Mouse (Mus musculus) layer of hippocampus, adult 9-11 months (tissue): ENCODE data around the gene Dqx1.

ENCODE experiments used
- DNase-seq: peaks from one replicate; pipeline ENCODE4 v3.0.0; 2022

Dqx1 gene

DNA sequence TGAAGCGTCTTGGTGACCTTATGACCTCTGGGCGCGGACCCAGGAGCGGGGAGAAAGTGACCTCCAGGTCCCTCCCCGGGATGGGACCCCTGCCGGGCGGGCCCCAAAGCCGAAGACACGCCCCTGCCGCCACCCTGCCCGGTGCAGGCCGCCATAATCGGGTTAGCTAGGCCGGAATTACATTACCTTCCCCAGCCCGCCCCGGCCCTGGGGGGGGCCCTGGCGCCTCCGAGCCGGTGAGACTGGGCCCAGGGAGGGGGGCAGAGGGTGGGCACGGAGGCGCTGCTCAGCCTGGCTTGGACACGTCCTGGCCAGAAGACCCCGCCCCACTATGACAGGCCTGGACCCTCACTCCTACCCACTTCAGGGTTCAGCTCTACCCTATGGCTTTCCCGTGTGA, 13.6 kb downstream of the Dqx1 start:
- DNase-seq: no peak

GRCm38 (mm10) chr6:83074979-83075378, 17.3 kb downstream of the Dqx1 start:
- no peak for DNase-seq

DNA sequence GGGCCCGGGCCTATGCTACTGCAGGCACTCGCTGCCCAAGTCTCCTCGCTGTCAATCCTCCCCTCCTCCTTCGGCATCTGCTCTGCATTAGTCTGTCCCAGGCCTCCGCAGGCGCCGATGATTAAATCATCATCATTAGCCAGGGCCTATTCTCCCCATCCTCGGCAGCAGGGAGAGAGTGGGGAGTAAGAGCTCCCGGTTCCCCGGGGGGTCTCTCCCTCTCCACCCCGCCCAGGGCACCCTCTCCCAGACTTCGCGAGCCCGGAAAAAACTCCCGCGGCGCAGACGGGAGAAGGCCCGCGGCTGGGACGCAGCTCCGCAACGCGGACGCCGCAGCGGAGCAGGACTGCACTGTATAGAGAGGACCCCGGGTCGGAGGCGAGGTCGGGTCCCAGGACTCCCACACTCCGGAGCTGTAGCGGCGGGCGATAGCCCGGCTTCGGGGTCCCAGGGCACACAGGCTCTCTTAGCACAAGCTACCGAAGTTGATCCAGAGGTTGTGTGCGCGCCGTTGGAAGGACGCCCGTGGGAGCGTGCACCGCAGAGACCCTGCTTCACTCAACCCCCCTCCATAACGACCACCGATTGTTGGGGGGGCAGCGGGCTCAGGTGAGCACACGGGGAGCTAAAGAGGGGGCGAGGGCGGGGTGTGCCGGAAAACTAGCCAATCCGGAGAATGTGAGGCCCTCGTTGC, 20.1 kb downstream of the Dqx1 start, which contains the start of gene Pcgf1:
Gene Pcgf1 (plus strand): TSS at position 240 of the 694 bp plus-strand sequence.
- peak; percentile 67 for DNase-seq

DNA sequence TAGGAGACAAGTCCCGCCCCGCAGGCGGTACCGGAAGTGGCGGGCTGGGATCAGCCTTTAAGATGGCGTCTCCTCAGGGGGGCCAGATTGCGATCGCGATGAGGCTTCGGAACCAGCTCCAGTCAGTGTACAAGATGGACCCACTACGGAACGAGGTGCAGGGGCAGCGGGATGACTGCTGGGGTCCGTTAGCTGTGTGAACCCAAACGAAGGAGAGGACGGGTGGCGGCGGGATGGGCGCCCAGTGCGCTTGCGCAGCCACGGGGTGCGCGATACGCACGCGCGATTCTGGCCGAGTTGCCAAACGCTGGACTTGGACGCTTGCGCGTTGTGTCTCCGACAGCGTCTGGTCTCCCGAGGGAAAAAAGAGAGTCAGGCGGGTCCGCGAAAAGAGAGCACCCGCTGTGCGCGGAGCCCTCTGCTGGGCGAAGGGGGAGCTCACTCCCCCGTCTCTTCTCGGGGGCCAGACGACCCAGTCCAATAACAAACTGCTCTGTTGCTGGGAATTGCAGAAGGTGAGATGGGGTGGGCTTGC, 20.7 kb downstream of the Dqx1 start:
- DNase-seq: peak; percentile 98

DNA sequence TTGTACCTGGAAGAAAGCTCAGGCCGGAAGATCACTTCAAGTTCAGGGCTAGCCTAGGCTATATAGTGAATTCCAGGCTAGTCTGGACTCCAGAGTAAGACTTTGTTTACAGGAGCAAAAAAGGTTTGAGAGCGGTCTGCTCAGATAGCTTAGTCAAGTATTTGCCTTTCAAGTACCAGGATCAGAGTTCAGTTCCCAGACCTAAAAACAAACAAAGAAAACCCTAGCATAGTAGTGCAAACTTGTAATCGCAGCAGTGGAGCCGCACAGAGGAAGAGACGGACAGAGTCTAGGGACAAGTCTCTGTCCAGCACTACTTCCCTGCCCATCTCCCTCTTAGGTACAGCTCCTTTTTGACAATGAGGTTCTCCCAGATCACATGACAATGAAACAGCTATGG, 22.6 kb downstream of the Dqx1 start:
- no peak for DNase-seq

DNA sequence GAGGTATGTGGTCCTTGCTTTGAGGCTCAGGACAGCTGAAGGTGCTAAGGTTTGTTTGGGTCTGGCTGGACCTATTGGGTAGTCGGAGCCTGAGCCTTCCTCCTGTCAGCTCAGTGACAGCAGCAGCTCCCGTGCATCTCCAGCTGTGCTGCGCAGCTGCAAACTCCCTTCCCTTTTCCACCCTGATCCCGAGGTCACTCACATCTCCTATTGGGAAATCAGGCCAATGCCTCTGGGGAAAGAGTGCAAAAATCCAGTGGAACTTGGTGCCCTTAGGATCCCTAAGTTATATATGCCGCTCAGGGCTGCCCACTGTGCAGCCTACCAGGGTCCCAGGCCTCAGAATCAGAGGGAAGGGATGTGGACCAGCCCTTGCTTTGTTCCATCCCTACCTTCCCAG, 25.9 kb downstream of the Dqx1 start:
- DNase-seq: no peak

- no peak for DNase-seq
Observed at GRCm38 (mm10) chr6:83084477-83084876, 26.8 kb downstream of the Dqx1 start.

GRCm38 (mm10) chr6:83086121-83087035, 28.7 kb downstream of the Dqx1 start, which contains the start of gene Lbx2:
Gene Lbx2 (plus strand): TSS chr6:83086367.
- no peak for DNase-seq

DNA sequence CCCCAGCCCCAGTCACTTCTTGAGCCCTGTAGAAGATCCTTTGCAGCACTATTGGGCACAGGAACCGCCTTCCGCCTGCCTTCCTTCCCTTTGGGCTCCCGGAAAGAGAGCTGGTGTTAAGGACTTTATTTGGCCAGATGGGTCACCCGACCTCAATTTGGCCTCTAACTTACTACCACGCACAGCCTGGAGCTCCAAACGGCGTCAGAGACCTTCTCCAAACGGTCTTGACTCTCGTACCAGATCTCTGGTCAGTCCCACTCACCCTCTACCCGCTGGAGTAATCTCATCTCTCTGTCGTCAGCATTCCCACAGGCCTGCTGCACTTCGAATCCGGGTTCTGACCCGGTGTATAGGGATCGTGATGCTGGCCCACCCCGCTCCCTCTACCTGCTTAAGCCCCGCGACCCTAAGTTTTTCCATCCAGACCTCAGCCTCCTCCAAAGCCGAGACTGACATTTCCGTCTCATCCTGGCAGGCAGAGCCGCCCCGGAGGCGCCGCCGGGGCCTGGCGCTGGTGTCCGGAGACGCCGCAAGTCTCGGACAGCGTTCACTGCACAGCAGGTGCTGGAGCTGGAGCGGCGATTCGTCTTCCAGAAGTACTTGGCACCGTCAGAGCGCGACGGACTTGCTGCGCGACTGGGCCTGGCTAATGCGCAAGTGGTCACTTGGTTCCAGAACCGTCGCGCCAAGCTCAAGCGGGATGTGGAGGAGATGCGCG, 29.7 kb downstream of the Dqx1 start:
- DNase-seq: no peak

DNA sequence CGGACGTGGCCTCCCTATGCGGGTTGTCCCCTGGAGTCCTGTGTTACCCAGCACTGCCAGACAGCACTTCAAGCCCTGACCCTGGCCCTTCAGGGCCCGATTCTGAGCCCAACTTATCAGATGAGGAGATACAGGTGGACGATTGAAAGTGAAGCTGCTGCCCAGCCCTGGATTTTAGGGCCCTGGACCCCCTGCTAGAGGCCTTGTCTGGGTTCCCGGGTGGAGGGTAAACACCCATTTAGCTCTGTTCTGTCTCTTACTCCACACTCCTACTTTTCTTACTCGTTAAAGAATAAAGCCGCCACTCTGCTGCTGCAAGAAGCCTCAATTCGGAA, 30.2 kb downstream of the Dqx1 start:
- DNase-seq: no peak

GRCm38 (mm10) chr6:83092416-83093127, 34.9 kb downstream of the Dqx1 start:
- no peak for DNase-seq

- no peak for DNase-seq
Observed at GRCm38 (mm10) chr6:83095968-83096367, 38.3 kb downstream of the Dqx1 start.

DNA sequence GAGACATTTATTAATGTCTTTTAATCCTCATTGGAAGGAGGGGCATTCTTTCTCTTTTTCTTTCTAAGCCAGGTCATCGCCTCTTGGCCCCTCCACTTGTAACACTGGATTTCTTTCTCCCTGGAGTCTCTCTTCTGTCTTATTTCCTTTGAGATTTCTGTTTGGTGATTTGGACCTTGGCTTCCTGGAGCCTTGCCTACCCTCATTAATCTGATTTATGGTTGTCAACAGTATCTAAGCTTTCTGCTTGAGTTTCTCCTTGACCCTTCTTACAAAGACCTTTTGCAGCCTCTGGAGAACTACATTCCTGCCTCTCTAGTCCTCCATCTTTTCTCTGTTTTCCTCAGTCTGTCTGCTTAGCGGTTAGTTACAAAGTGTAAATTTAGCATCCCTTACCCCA, 40.8 kb downstream of the Dqx1 start:
- no peak for DNase-seq

- peak; percentile 93 for DNase-seq
Observed at GRCm38 (mm10) chr6:83101316-83101687, 43.7 kb downstream of the Dqx1 start, which contains the start of the genes Ccdc142 and Gm42688. Gene Ccdc142 (plus strand): TSS chr6:83101601. Gene Gm42688 (plus strand): TSS chr6:83101617.

DNA sequence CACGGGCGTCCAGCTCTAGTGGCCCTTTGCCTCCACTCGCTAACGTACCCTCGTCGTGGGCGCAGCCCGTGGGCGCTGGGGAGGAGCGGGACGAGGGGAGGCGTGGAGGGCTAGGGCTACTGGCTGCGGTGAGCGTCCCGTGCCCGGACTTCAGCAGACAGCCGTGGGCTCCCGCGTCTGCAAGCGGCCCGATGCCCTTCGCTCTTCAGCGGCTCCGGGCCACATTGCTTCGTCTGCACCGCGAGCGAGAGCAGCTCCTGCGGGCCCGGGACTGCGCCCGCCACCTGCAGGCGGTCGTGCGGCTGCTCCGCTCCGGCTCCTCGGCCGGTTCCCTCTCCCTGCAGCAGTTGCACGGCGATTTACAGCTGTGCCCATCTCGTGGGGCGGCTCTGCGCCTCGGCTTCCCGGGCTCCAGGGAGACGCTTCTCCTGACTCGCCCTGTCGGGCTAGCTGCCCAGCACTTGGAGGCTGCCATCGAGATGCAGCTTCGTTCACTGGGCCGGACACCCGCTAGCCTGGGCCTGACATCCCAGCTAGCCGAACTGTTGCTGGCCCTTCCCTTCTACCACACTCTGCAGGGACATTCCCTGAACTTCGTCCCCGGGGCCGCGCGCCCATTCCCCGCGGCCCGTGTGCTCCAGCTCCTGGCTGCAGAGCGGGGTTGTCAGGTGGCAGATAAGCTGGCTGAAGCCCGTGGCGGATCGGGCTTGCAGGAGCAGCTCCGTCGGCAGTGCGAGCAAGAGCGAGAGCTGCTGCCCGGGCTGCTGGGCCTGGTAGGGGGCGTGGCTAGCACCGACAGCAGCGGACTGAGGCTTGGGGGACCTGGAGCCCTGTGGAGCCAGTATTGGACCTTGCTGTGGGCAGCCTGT, 44.3 kb downstream of the Dqx1 start:
- DNase-seq: peak; percentile 62

DNA sequence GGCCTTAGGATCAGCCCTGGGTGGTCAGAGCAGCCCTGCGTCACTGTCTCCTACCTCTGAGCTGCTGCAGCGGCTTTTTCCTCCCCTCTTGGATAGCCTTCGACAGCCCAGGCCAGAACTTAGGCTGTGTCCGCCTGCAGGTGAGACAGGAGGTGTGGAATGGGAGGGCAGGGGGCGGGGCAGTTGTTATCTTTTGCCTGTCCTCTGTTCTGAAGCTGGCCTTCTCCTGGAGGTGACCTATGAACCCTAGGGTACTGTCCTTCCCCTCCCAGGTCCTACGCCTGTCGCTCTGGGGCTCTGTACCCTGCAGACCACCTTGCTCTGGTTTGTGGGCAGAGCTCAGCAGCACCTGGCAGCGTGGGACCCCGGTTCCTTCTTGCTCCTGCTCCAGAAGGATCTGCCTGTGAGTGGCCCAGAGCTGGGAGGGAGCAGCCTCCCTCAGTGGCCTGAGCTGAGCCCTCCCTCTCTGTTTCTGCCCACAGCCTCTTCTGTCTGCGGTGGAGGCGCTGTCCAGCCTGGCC, 45.5 kb downstream of the Dqx1 start:
- DNase-seq: no peak

GRCm38 (mm10) chr6:83104158-83104557, 46.5 kb downstream of the Dqx1 start:
- peak; percentile 81 for DNase-seq

GRCm38 (mm10) chr6:83107566-83108400, 50.1 kb downstream of the Dqx1 start:
- DNase-seq: peak; percentile 53

GRCm38 (mm10) chr6:83108762-83109668, 51.4 kb downstream of the Dqx1 start, which contains the start of gene Mrpl53:
Gene Mrpl53 (plus strand): TSS chr6:83109040.
- peak; percentile 72 for DNase-seq
